Mouse (Mus musculus): ENCODE data around the gene Pdgfa. TPM values are rescaled to one million over a fixed set of nuclear protein-coding genes. Genes with fewer than 3 reads are reported as not detected.

Pdgfa gene
- polyA plus RNA-seq, 1 experiment from 2014 or later, result 77.7 TPM

GRCm38 (mm10) chr5:138971405-138971804, 25.8 kb downstream of the Pdgfa start:
- Histone ChIP-seq H3K4me3 (replicated peaks; ENCODE audit: low read depth, low read length) (no peak overlapping the region), H3K27ac (no peak overlapping the region), H3K36me3 (ENCODE audit: insufficient read depth, low read length) (no peaks in the 10 kb centered on the region), H3K4me2 (ENCODE audit: low read length) (no peak overlapping the region), H3K4me1 (replicated peaks; ENCODE audit: insufficient read depth, low read length) (no peaks in the 10 kb centered on the region), H3K9ac (ENCODE audit: low read depth, low read length) (no peak overlapping the region), H3K27me3 (ENCODE audit: insufficient read depth, low read length) (no peaks in the 10 kb centered on the region), H3K9me3 (replicated peaks; ENCODE audit: low read length) (no peaks in the 10 kb centered on the region)
- ATAC-seq (replicated peaks; ENCODE audit: low FRiP score, low read depth), result no peak
- TF ChIP-seq CTCF (IDR thresholded peaks at IDR 0.05; ENCODE audit: low read depth), result no peak
- no peak for DNase-seq (ENCODE audit: low spot score)
- WGBS, result 83% methylated on average over 9 of the region's 9 CpGs

GRCm38 (mm10) chr5:138970056-138970490, 27.1 kb downstream of the Pdgfa start:
- DNase-seq (ENCODE audit: low spot score), result no peak
- H3K9ac ChIP-seq (ENCODE audit: low read depth, low read length), result no peak overlapping the region

GRCm38 (mm10) chr5:138966033-138966724, 31.0 kb downstream of the Pdgfa start:
- H3K4me3 ChIP-seq (replicated peaks; ENCODE audit: low read depth, low read length), result no peak overlapping the region
- no peak overlapping the region for H3K4me2 ChIP-seq (ENCODE audit: low read length)
- H3K27ac ChIP-seq, result no peak overlapping the region
- no peaks in the 10 kb centered on the region for H3K9me3 ChIP-seq (replicated peaks; ENCODE audit: low read length)
- ATAC-seq (replicated peaks; ENCODE audit: low FRiP score, low read depth) (no peak), DNase-seq (ENCODE audit: low spot score) (no peak)
- 45% methylated on average over 7 of the region's 7 CpGs for WGBS
- 0 out of 2 replicates have a peak, but pooled peaks cover 3% of the 10 kb centered on the region for H3K4me1 ChIP-seq (replicated peaks; ENCODE audit: insufficient read depth, low read length)
- TF ChIP-seq CTCF (IDR thresholded peaks at IDR 0.05; ENCODE audit: low read depth), result no peak
- H3K9ac ChIP-seq (ENCODE audit: low read depth, low read length), result no peak overlapping the region
- H3K36me3 ChIP-seq (ENCODE audit: insufficient read depth, low read length), result no peaks in the 10 kb centered on the region
- no peaks in the 10 kb centered on the region for H3K27me3 ChIP-seq (ENCODE audit: insufficient read depth, low read length)

More at GRCm38 (mm10) chr5:138970056-138970490, 27.1 kb downstream of the Pdgfa start:
- Histone ChIP-seq H3K27me3 (ENCODE audit: insufficient read depth, low read length) (no peaks in the 10 kb centered on the region), H3K4me3 (replicated peaks; ENCODE audit: low read depth, low read length) (no peak overlapping the region), H3K27ac (no peak overlapping the region), H3K4me2 (ENCODE audit: low read length) (no peak overlapping the region), H3K36me3 (ENCODE audit: insufficient read depth, low read length) (no peaks in the 10 kb centered on the region), H3K9me3 (replicated peaks; ENCODE audit: low read length) (no peaks in the 10 kb centered on the region), H3K4me1 (replicated peaks; ENCODE audit: insufficient read depth, low read length) (0 out of 2 replicates have a peak, but pooled peaks cover 3% of the 10 kb centered on the region)
- no peak for TF ChIP-seq CTCF (IDR thresholded peaks at IDR 0.05; ENCODE audit: low read depth)
- WGBS, result 47% methylated on average over 7 of the region's 7 CpGs
- ATAC-seq (replicated peaks; ENCODE audit: low FRiP score, low read depth), result no peak

- Histone ChIP-seq H3K36me3 (ENCODE audit: insufficient read depth, low read length) (no peaks in the 10 kb centered on the region), H3K9ac (ENCODE audit: low read depth, low read length) (no peak overlapping the region), H3K4me2 (ENCODE audit: low read length) (no peak overlapping the region), H3K9me3 (replicated peaks; ENCODE audit: low read length) (no peaks in the 10 kb centered on the region), H3K4me3 (replicated peaks; ENCODE audit: low read depth, low read length) (no peak overlapping the region), H3K27ac (no peak overlapping the region), H3K4me1 (replicated peaks; ENCODE audit: insufficient read depth, low read length) (0 out of 2 replicates have a peak, but pooled peaks cover 3% of the 10 kb centered on the region), H3K27me3 (ENCODE audit: insufficient read depth, low read length) (no peaks in the 10 kb centered on the region)
- WGBS, result 77% methylated on average over 2 of the region's 2 CpGs
- no peak for TF ChIP-seq CTCF (IDR thresholded peaks at IDR 0.05; ENCODE audit: low read depth)
- no peak for ATAC-seq (replicated peaks; ENCODE audit: low FRiP score, low read depth)
- DNase-seq (ENCODE audit: low spot score), result no peak
These were observed 31.6 kb downstream of the Pdgfa start for GRCm38 (mm10) chr5:138965590-138965989.

GRCm38 (mm10) chr5:138956427-138956833, 40.7 kb downstream of the Pdgfa start:
- ATAC-seq (replicated peaks; ENCODE audit: low FRiP score, low read depth), result no peak

GRCm38 (mm10) chr5:138953986-138954385, 43.2 kb downstream of the Pdgfa start:
- WGBS, result 62% methylated on average over 7 of the region's 7 CpGs
- Histone ChIP-seq H3K9me3 (replicated peaks; ENCODE audit: low read length) (no peaks in the 10 kb centered on the region), H3K4me3 (replicated peaks; ENCODE audit: low read depth, low read length) (no peak overlapping the region), H3K36me3 (ENCODE audit: insufficient read depth, low read length) (no peaks in the 10 kb centered on the region), H3K4me2 (ENCODE audit: low read length) (no peak overlapping the region), H3K27ac (no peak overlapping the region), H3K9ac (ENCODE audit: low read depth, low read length) (no peak overlapping the region), H3K4me1 (replicated peaks; ENCODE audit: insufficient read depth, low read length) (no peaks in the 10 kb centered on the region; the same call in 1 of the 2 replicates), H3K27me3 (ENCODE audit: insufficient read depth, low read length) (no peaks in the 10 kb centered on the region)
- DNase-seq (ENCODE audit: low spot score) (no peak), ATAC-seq (replicated peaks; ENCODE audit: low FRiP score, low read depth) (no peak)
- no peak for TF ChIP-seq CTCF (IDR thresholded peaks at IDR 0.05; ENCODE audit: low read depth)

More at GRCm38 (mm10) chr5:138956427-138956833, 40.7 kb downstream of the Pdgfa start:
- H3K27me3 ChIP-seq (ENCODE audit: insufficient read depth, low read length), result no peaks in the 10 kb centered on the region
- no peak overlapping the region for H3K9ac ChIP-seq (ENCODE audit: low read depth, low read length)
- no peak overlapping the region for H3K4me2 ChIP-seq (ENCODE audit: low read length)
- no peaks in the 10 kb centered on the region for H3K9me3 ChIP-seq (replicated peaks; ENCODE audit: low read length)
- WGBS, result 23% methylated on average over 10 of the region's 10 CpGs
- H3K27ac ChIP-seq, result no peak overlapping the region
- peak; percentile 46 for DNase-seq (ENCODE audit: low spot score)
- no peak overlapping the region for H3K4me3 ChIP-seq (replicated peaks; ENCODE audit: low read depth, low read length)
- no peaks in the 10 kb centered on the region for H3K36me3 ChIP-seq (ENCODE audit: insufficient read depth, low read length)
- TF ChIP-seq CTCF (IDR thresholded peaks at IDR 0.05; ENCODE audit: low read depth), result no peak
- no peaks in the 10 kb centered on the region; the same call in 1 of the 2 replicates for H3K4me1 ChIP-seq (replicated peaks; ENCODE audit: insufficient read depth, low read length)

Measured in kidney, postnatal 0 days (tissue).